Mouse (Mus musculus): ENCODE results near the gene Mrpl12.

GRCm38 (mm10) chr11:120498226-120498625, 13.8 kb downstream of the Mrpl12 start:
- TF ChIP-seq EP300 (optimal IDR thresholded peaks at IDR 0.05) = no peak
- no peak for TF ChIP-seq CTCF (IDR thresholded peaks at IDR 0.05; ENCODE audit: low read depth)
